Mouse (Mus musculus) kidney, adult 2 months (tissue): ENCODE measurements around the gene Srxn1.

ENCODE experiments used
- CTCF ChIP-seq: fragments of 200-500 bp; conservative IDR thresholded peaks from 2 replicates; pipeline ENCODE4 v1.5.1; 2011; ENCODE audit warnings: low read depth, mild to moderate bottlenecking, control low read depth, low read length, moderate library complexity, mixed read lengths; ENCODE audit not compliant: insufficient read depth, insufficient read length
- POLR2A ChIP-seq: fragments of 200-500 bp; IDR thresholded peaks from one replicate; pipeline ENCODE4 v1.6.1; 2011; ENCODE audit warnings: low read depth, low read length, control low read depth

GRCm38 (mm10) chr2:152085414-152085813, 19.9 kb upstream of the Srxn1 start:
- TF ChIP-seq CTCF (no peak), POLR2A (no peak)
